ENCODE assay signal across 25 mouse cellular contexts in the genomic region with DNA sequence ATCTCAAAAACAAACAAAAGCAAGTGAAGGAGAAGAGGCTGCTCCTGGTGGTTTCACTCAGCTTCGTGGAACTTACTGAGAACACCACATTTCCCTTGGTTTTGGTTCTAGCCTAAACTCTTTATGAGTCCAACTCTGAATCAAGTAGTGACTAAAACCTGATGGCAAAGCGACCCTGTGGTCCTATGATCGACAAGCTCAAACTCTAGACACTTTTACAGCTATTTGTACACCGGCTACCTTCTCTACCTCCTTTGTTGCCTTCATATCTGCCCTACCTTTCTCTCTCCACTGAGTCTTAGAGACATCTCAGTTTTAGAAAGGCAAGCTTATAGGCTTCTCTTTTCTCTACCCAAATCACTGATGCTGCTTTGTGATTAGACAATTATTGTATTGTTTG. TPM values are rescaled to one million over a fixed set of nuclear protein-coding genes. Genes with fewer than 3 reads are reported as not detected.
DNase-seq lines count a peak whose midpoint lies in the region; ATAC-seq and TF ChIP-seq lines count a peak whose summit lies in the region.
"Had no signal": no experiment of that assay in that cellular context is flagged by ENCODE, and none has a peak within 500 bp of the region (broad histone marks: within the 10 kb centered on the region; RNA-seq: fewer than 3 reads in every experiment).

No protein-coding gene starts in this region.

- H3K9me3 ChIP-seq in lung, postnatal 0 days (ENCODE audit: low read length) = no peaks in the 10 kb centered on the region
- H3K9me3 ChIP-seq: embryonic facial prominence, embryonic 10.5 days; embryonic facial prominence, embryonic 12.5 days; forebrain, embryonic 10.5 days; forebrain, embryonic 12.5 days; G1E had no signal

- no peak for DNase-seq in lung, postnatal 0 days (ENCODE audit: low spot score)
- no peak for DNase-seq in lung, postnatal 4 days
- DNase-seq in 3T3-L1 (ENCODE audit: low read depth, low spot score) = peak; percentile 52
- no peak for DNase-seq in layer of hippocampus, adult 2 months (ENCODE audit: low spot score in 2 of 2)
- no peak for DNase-seq in heart, adult 8-10 months (ENCODE audit: low spot score)
- DNase-seq: adrenal gland, adult 8-10 months; adrenal gland, postnatal 14 days; B cell, adult 2 months; cerebellum, adult 11-12 months; cerebellum, adult 2 months; cerebellum, adult 9-10 months; cerebellum, postnatal 25 days had no signal

- no peak for ATAC-seq in lung, postnatal 0 days
- ATAC-seq: activated CD4-positive, CD25-positive, alpha-beta regulatory T cell, adult 4 months; CD4-positive, CD25-positive, alpha-beta regulatory T cell, adult 4 months; forebrain, embryonic 14.5 days; forebrain, embryonic 16.5 days had no signal

- TF ChIP-seq POLR2A in embryonic fibroblast, embryonic 13.5 days (IDR thresholded peaks at IDR 0.05; ENCODE audit: low read depth, low read length) = no peak

- H3K4me2 ChIP-seq in lung, postnatal 0 days (replicated peaks; ENCODE audit: low read depth, low read length) = no peak overlapping the region
- H3K4me2 ChIP-seq: embryonic facial prominence, embryonic 12.5 days; forebrain, embryonic 12.5 days had no signal

- H3K4me1 ChIP-seq in lung, postnatal 0 days (ENCODE audit: insufficient read depth, low read depth, low read length) = 0 out of 2 replicates have a peak, but pooled peaks cover 3% of the 10 kb centered on the region
- peaks cover 6% of the 10 kb centered on the region for H3K4me1 ChIP-seq in embryonic fibroblast, embryonic 13.5 days (ENCODE audit: control insufficient read depth, insufficient read depth, low read length)
- H3K4me1 ChIP-seq: forebrain, embryonic 10.5 days; forebrain, embryonic 12.5 days had no signal

- H3K4me3 ChIP-seq in lung, postnatal 0 days (ENCODE audit: low read depth, low read length) = no peak overlapping the region
- no peak overlapping the region for H3K4me3 ChIP-seq in embryonic fibroblast, embryonic 13.5 days (ENCODE audit: insufficient read depth, low read length)
- H3K4me3 ChIP-seq in layer of hippocampus, adult 2 months = no peak overlapping the region
- H3K4me3 ChIP-seq: embryonic facial prominence, embryonic 10.5 days; embryonic facial prominence, embryonic 12.5 days; erythroblast, embryonic 14.5 days; forebrain, embryonic 10.5 days; forebrain, embryonic 12.5 days had no signal

- no peaks in the 10 kb centered on the region for H3K36me3 ChIP-seq in lung, postnatal 0 days (ENCODE audit: insufficient read depth, low read length)
- H3K36me3 ChIP-seq: embryonic facial prominence, embryonic 10.5 days; embryonic facial prominence, embryonic 12.5 days; forebrain, embryonic 10.5 days; forebrain, embryonic 12.5 days; G1E had no signal

- no peak for TF ChIP-seq EP300 in lung, postnatal 0 days (IDR thresholded peaks at IDR 0.05)

- no peaks in the 10 kb centered on the region for H3K27me3 ChIP-seq in lung, postnatal 0 days (replicated peaks; ENCODE audit: insufficient read depth, low read length)
- H3K27me3 ChIP-seq: CH12.LX; embryonic facial prominence, embryonic 12.5 days; forebrain, embryonic 12.5 days; Patski had no signal

- no peak for TF ChIP-seq CTCF in lung, postnatal 0 days (IDR thresholded peaks at IDR 0.05)
- no peak for TF ChIP-seq CTCF in embryonic fibroblast, embryonic 13.5 days (IDR thresholded peaks at IDR 0.05; ENCODE audit: borderline replicate concordance, insufficient read depth, low read length)
- TF ChIP-seq CTCF in layer of hippocampus, adult 2 months (conservative IDR thresholded peaks at IDR 0.05) = no peak

- WGBS in lung, postnatal 0 days = 79% methylated on average over 4 of the region's 4 CpGs

- peak overlapping the region; percentile 71 for H3K27ac ChIP-seq in lung, postnatal 0 days (ENCODE audit: low read length)
- H3K27ac ChIP-seq in embryonic fibroblast, embryonic 13.5 days (ENCODE audit: insufficient read depth, low read length) = peak overlapping the region; percentile 91
- no peak overlapping the region for H3K27ac ChIP-seq in layer of hippocampus, adult 2 months
- H3K27ac ChIP-seq: embryonic facial prominence, embryonic 10.5 days; embryonic facial prominence, embryonic 12.5 days; forebrain, embryonic 10.5 days; forebrain, embryonic 12.5 days had no signal

- no peak overlapping the region for H3K9ac ChIP-seq in lung, postnatal 0 days (replicated peaks; ENCODE audit: low read depth)
- H3K9ac ChIP-seq: embryonic facial prominence, embryonic 12.5 days; forebrain, embryonic 12.5 days had no signal

RNA-seq across cellular contexts. Expression of a gene that starts 45.0 kb away (rescaled TPM):
- 56.0 and 63.0 TPM in 2 replicates for polyA plus RNA-seq in lung, postnatal 0 days (2015; fragmentation: Nextera tagmentation; extraction: Ambion mirVana)
- polyA plus RNA-seq in embryonic fibroblast, embryonic 13.5 days (2011; ENCODE audit: insufficient read length, low read depth, missing spikeins) = 134 and 136 TPM in 2 replicates
- 1 to 10 TPM; 4.1 to 4.4 TPM for total RNA-seq in layer of hippocampus, adult 2 months (2021)
- 1 to 10 TPM; 3.3 to 4.1 (median 3.6) TPM for total RNA-seq in heart, adult 8-10 months (2022)
- polyA plus RNA-seq: erythroblast, embryonic 14.5 days; G1E had no signal
